Mouse (Mus musculus): ENCODE measurements around the gene Terb1.

Terb1 gene

GRCm38 (mm10) chr8:104509061-104510006 lies at the start of gene Terb1:
TSS of gene Terb1 (minus strand) at chr8:104509910.
- peak in 1 of 2 experiments; percentile 58 for DNase-seq (ENCODE audit: low spot score in 2 of 2)

GRCm38 (mm10) chr8:104557226-104557625 lies 47.5 kb upstream of the Terb1 start:
- DNase-seq (ENCODE audit: low spot score in 2 of 2) = no peak

- DNase-seq (ENCODE audit: low spot score in 2 of 2) = no peak
Measured at GRCm38 (mm10) chr8:104555191-104555590, 45.5 kb upstream of the Terb1 start.

GRCm38 (mm10) chr8:104543440-104544045 lies 33.8 kb upstream of the Terb1 start:
- no peak for DNase-seq (ENCODE audit: low spot score in 2 of 2)

GRCm38 (mm10) chr8:104542160-104542559 lies 32.5 kb upstream of the Terb1 start:
- DNase-seq (ENCODE audit: low spot score in 2 of 2) = no peak

GRCm38 (mm10) chr8:104541515-104541880 lies 31.8 kb upstream of the Terb1 start:
- no peak for DNase-seq (ENCODE audit: low spot score in 2 of 2)

- DNase-seq (ENCODE audit: low spot score in 2 of 2) = no peak
Measured at GRCm38 (mm10) chr8:104540710-104541514, 31.2 kb upstream of the Terb1 start.

GRCm38 (mm10) chr8:104540238-104540637 lies 30.5 kb upstream of the Terb1 start:
- DNase-seq (ENCODE audit: low spot score in 2 of 2) = no peak

GRCm38 (mm10) chr8:104539566-104539965 lies 29.9 kb upstream of the Terb1 start:
- no peak for DNase-seq (ENCODE audit: low spot score in 2 of 2)

GRCm38 (mm10) chr8:104538896-104539295 lies 29.2 kb upstream of the Terb1 start:
- no peak for DNase-seq (ENCODE audit: low spot score in 2 of 2)

- no peak for DNase-seq (ENCODE audit: low spot score in 2 of 2)
Measured at GRCm38 (mm10) chr8:104536028-104536427, 26.3 kb upstream of the Terb1 start.

GRCm38 (mm10) chr8:104535378-104535777 lies 25.7 kb upstream of the Terb1 start:
- peak in 1 of 2 experiments; percentile 9 for DNase-seq (ENCODE audit: low spot score in 2 of 2)

GRCm38 (mm10) chr8:104534779-104535141 lies 25.1 kb upstream of the Terb1 start:
- peak; percentile 43 to 46 for DNase-seq (ENCODE audit: low spot score in 2 of 2)

- peak; percentile 92 to 94 for DNase-seq (ENCODE audit: low spot score in 2 of 2)
Measured at GRCm38 (mm10) chr8:104533971-104534778, 24.5 kb upstream of the Terb1 start, which contains the start of the genes Nae1 and Car7. TSS of gene Nae1 (minus strand) at chr8:104534637. TSS of gene Car7 (plus strand) at chr8:104534689.

- no peak for DNase-seq (ENCODE audit: low spot score in 2 of 2)
Measured at GRCm38 (mm10) chr8:104533551-104533950, 23.8 kb upstream of the Terb1 start.

GRCm38 (mm10) chr8:104529671-104530070 lies 20.0 kb upstream of the Terb1 start:
- no peak for DNase-seq (ENCODE audit: low spot score in 2 of 2)

GRCm38 (mm10) chr8:104517872-104518271 lies 8.2 kb upstream of the Terb1 start:
- DNase-seq (ENCODE audit: low spot score in 2 of 2) = no peak

- DNase-seq (ENCODE audit: low spot score in 2 of 2) = no peak
Measured at GRCm38 (mm10) chr8:104510134-104510533, 424 bp upstream of the Terb1 start.

- DNase-seq (ENCODE audit: low spot score in 2 of 2) = no peak
Measured at GRCm38 (mm10) chr8:104479091-104479490, 30.6 kb downstream of the Terb1 start.

- DNase-seq (ENCODE audit: low spot score in 2 of 2) = no peak
Measured at GRCm38 (mm10) chr8:104472465-104472864, 37.2 kb downstream of the Terb1 start.

- no peak for DNase-seq (ENCODE audit: low spot score in 2 of 2)
Measured at GRCm38 (mm10) chr8:104467463-104467862, 42.2 kb downstream of the Terb1 start.

Measured in spleen, postnatal 10 days (tissue).